Mouse (Mus musculus) ovary, postnatal 14 days (tissue): Measurements from ENCODE around the gene Eif3b.

Experiments
- DNase-seq: peaks from one replicate; pipeline ENCODE4 v3.0.0; 2022; ENCODE audit warnings: low spot score

The Eif3b gene

GRCm38 (mm10) chr5:140491142-140491541 is 72.0 kb downstream of the Eif3b start:
- no peak for DNase-seq

- no peak for DNase-seq
These were observed 73.6 kb downstream of the Eif3b start for GRCm38 (mm10) chr5:140492684-140493233.
